Mouse (Mus musculus) gonadal fat pad, adult 2 months (tissue): ENCODE results near the gene Fam20a. TPM values are rescaled to one million over a fixed set of nuclear protein-coding genes. Genes with fewer than 3 reads are reported as not detected.

Source experiments
- DNase-seq: peaks from one replicate; pipeline ENCODE4 v3.0.0-alpha.2; 2012; ENCODE audit warnings: low read depth
- polyA plus RNA-seq: library from polyadenylated mRNA; depleted of rRNA; stranded (reverse); fragments of >200 nt; gene quantifications from 2 replicates; pipeline ENCODE4 v1.2.3, GENCODE M21; 2012

Fam20a gene
- polyA plus RNA-seq, 1 experiment = 7.4 TPM

DNA sequence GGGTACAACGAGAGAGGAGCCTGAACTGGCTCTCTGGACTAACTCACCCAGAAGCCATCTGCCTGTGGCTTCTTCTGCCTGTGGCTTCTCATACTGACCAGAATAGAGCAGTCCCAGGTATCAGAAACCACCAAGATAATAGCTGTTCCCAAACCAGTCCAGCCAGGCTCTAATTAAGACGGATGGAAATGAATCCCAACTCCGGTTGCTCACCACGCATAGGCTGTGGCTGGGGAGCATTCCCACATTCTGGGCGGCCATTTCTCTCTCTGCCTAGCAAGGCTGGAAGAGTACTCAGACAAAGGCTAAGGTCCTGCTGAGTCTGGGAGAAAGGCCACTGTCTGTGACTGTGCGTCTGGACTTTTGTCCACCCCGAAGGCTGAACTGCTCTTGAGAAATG is 5.1 kb downstream of the Fam20a start:
- DNase-seq = no peak

DNA sequence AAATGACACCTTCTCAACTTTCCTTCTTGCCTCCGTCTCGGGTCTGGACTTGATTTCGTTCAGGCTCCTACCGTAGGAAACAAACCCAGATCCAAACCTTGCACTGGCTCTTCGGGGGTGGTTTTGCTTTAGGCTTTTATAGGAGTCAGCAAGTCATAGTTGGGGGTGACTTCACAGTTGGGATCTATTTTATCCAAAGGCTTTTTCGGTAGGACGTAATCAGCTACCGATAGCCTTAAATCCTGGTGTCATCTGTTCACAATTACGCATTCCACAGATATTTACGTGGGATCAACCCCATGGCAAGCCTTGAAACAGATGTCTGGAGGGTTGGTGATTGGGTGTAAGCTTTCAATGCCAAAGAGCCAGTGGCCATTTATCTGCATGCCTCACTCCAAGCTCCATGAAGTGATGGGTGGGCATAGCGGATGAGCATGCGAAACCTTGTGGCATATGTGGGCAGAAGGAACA is 6.7 kb downstream of the Fam20a start:
- DNase-seq = no peak

DNA sequence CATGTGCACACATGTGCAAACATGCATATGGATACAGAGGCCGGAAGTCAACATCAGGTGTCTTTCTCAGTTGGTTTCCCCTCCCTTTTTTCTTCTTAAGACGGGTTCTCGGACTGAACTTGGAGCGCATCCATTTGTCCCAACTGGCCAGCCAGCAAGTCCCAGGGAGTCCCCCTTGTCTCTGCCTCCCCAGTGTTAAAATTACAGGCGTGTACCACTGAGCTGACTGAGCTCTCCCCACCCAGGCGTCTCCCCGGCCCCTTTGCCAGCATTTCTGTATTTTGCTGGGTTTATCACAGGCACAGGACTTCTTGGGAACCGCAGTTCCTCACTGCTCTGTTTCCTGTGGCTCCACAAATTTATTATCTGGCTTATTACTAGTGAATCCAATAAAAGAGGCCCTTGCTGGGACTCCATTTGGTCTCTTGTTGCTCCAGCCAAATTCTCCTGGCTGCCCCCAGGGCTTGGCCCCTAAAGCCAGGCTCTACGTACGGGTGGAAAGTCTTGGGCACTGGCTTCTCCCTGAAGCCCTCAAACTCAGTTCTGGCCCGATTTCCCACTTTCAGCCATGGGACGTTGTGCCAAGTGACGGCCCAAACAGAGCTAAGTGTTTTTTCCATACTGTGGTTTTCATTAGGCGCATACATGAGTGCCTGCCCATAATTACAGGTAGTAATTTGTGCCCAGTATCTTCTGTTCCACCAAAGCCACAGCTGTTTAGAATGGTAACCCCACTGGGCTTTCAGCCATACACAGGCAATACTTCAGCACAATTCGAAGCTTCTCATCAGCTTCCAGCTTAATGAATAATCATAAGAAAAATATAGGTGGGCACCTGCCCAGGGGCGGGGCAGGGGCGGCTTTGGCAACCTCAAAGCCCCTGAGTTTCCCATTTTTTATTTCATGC is 7.5 kb downstream of the Fam20a start:
- DNase-seq = no peak

DNA sequence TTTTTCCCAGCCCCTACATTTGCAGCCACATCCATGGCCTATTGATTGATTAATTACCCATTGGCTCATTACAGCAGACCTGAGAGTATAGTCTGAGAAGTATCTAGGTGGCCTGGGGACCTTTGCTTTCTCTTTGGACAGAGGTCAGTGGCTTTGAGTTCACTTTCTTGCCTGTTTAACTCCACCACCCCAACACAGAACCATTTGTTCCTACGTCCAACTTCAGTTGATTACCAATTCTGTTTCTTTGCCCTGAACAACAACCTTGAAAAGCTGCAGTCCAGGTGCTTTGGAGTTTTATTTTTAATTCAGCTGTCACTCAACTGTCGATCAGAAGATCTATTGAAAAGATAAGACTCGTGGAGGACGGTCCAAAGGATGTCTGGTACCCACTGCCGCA is 12.6 kb downstream of the Fam20a start:
- no peak for DNase-seq

DNA sequence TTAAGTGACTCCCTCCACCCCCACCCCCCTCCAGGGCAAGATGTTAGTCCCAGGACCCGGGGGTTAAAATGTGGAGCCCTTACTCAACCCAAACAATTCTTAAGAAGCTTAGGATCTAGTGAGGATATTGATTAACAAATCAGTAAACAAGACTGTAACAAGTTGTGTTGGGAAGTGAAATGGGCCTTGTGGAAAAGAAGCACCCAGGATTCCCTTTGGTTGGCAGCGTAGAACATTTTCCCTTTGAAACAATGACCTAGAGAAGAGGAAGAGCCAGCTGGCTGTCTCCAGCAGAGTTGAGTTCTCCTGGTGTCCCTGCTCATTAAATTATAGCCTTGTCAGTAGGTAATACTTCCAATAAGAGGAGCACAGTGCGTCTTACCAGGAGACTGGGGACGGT is 13.3 kb downstream of the Fam20a start:
- DNase-seq = no peak

DNA sequence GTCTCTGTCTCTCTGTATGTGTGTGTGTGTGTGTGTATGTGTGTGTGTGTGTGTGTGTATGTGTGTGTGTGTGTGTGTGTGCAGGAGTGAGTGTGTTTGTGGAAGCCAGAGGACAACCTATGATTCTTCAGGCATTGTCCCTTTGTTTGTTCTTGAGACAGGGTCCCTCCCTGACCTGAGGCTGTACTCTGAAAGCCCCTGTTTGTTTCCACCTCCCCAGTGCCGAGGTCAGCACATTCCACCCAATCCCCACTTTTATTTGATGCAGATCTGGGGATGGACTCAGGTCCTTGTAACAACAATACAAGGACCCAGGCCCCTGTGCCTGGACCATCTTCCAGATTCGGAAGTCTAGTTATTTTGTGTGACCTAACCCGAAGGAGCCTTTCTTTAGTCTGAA is 14.6 kb downstream of the Fam20a start:
- no peak for DNase-seq

DNA sequence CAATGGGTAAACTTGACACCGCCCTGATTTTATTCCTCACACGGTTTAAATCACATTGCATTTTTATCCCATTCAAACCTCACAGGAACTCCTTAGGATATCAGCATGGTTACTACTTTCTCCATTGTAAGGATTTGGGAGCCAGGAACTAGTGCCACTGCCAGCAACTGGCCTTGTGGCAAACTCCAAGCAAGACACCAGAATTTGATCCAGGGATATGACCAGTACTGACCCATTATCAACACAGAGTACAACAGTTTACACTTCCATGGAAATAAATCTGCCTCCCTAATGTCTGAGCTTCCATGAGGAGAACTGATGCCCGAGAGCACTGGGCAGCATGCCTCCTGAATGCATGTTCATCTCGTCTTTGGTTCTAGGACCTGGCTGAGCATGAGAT is 15.5 kb downstream of the Fam20a start:
- no peak for DNase-seq

DNA sequence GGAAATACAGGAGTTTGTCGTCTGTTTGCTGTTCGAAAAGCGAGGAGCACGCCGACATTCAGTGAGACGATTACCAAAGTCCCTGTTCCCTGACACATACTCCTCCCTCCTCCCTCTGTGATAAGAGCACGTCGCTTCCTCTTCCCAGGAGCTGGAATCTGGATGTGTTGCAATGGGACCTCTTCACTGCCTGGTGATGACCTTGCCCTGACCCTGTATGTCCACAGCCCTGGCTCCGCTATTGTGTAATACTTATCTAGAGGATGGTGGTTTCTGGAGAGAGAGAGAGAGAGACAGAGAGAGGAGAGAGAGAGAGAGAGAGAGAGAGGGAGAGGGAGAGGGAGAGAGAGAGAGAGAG is 16.0 kb downstream of the Fam20a start:
- no peak for DNase-seq

DNA sequence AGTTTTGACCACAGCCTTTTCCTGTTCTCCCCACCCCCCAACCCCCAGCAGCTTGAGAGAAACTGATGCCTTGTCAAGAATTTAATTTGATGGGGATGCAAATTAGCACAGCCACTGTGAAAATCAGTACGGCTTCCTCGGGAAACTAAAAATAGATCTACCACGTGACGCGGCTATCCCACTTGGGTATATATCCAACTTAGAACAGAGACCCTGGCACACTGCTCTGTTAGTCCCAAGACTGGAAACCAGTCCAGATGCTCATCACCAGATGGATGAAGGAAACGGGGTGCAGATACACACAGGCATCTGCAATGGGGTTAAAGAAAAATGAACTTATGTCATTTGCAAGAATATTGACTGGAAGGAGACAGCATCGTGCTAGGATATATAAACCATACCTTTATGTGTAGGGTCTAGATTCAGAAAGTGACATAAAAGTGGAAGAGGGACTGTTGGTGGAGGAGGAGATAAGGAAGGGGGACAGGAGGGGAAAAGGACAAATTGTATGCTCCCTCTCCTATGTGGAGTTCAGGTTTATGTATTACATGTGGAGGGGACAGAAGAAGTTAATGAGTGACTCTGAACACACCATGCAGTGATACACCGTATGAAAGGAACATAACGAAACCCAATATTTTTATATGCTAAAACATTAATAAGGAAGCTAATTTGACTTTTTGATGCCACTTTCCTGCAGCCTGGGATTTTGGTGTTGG is 16.6 kb downstream of the Fam20a start:
- no peak for DNase-seq

- DNase-seq = no peak
These were observed 17.5 kb downstream of the Fam20a start for GRCm38 (mm10) chr11:109704311-109705205.

GRCm38 (mm10) chr11:109703845-109704244 is 18.2 kb downstream of the Fam20a start:
- DNase-seq = no peak

DNA sequence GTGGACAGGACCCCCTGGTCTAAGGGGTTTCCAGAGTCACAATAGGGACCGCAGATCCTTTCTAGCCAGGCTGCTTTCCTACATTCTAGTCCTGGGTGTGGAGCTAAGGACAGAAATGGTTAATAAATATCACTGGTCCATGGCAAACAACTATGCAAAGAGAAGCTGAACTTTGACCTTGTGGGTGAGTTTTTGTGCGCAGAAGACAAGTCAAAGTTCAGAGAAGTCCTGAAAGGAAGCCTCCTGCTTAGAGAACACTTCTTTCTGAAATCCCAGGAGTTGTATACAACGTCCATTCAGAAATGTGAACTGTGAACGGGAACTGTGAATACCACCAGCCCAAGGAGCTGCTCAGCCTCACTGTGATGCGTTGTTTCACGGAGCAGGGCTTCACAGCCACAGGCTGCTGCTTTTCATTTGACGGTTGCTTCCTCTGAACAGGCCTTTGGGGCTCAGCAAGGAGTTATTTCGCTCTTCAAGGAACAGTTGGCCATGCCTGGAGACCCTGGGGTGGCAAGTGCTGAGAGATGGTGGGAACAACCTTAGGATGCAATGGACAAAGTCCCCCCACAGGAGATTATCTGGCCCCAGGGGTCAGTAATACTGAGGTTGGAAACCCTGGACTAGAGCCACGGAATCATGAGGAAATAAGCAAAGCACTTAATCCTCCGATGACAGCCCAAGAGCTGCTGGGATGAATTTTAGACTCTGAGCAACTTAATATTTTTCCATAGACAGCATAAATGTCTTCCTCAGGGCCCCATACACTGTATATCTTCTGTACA is 19.9 kb downstream of the Fam20a start:
- no peak for DNase-seq

GRCm38 (mm10) chr11:109700761-109701160 is 21.3 kb downstream of the Fam20a start:
- DNase-seq = no peak

DNA sequence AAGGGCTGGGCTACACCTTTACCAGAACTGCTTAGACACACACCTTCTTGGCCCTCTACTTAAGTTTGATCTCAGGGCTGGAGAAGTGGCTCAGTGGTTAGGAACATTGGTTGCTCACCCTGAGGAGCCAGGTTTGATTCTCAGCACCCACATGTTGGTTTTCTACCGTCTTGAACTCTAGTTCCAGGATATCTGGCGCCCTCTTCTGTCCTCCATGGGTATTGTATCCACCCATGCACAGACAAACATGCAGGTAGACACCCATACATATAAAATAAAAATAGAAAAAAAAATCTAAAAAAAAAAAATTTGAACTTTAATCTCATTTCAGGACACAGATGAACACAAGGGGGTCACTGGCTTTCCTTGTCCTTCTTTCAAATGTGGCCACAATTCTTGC is 22.3 kb downstream of the Fam20a start:
- no peak for DNase-seq

DNA sequence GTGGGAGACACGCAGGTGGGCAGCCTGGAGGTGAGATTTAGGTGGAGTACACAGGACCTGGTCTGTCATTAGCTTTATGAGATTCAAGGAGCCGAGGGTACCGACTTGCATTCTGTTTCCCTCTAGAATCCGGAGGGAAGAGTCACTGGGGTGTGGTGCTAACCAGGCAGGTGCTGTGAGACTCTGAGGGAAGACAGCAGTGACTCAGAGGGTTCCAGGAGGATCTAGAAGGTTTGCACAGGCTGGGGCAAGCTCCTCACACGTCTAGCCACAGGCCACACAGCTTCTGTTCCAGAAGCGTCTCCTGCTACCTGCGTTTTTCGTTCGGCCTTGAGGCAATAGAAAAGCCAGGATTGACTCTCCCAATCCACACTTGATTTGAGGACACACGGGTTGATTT is 23.3 kb downstream of the Fam20a start:
- DNase-seq = no peak

DNA sequence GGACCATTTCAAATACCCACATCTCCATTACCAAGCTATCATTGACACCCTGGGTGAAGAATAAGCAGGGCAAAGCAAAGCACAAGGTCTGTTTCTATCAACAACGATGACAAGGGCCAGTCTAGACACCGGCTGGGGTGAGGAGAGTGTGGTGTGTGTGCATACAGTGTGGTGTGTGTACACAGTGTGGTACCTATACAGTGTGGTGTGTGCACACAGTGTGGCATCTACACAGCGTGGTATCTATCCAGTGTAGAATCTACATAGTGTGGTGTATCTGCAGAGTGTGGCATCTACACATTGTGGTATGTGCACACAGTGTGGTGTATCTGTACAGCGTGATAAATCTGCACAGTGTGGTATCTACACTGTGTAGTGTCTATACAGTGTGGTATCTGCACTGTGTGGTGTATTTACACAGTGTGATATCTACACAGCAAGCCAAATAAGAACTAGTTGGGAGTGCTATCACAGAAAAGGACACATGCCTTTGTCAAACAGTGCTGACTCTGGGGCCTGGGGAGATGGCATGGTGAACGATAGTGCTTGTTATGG is 24.9 kb downstream of the Fam20a start:
- DNase-seq = no peak

GRCm38 (mm10) chr11:109696519-109696918 is 25.6 kb downstream of the Fam20a start:
- DNase-seq = no peak

- no peak for DNase-seq
These were observed 29.3 kb downstream of the Fam20a start for GRCm38 (mm10) chr11:109692737-109693136.

DNA sequence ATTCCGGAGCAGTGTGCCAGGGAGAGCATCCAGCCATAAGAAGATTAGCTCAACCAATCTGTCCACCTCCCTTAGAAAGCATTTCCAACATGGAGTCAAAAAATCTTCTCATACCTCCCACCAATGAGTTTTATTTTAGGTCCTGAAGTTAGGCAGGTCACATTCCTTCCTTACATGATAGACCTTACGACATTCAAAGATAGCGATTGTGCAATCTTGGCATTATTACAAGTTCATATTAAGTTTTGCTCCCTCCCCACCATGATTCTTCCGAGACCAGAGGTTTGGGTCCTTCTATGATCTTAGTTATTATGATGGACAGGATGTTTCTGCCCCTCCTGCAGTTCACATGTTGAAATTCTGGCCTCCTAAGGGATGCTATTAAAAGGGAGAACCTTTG is 32.5 kb downstream of the Fam20a start:
- DNase-seq = no peak

DNA sequence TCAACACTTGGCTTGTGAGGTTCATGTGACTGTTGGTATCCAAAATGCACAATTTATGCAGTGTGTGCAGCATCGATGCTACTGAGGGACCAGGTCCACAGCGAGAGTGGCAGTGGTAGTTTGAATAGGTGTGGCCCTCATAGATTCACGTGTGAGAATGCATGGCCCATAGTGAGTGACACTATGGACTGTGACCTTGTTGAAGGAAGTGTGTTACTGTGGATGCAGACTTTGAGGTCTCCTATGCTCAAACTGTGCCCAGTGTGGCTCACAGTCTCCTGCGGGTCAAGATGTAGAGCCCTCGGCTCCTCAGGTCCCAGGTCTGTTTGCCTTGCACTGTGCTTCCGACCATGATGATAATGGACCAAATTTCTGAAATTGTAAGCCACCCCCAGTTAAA is 39.9 kb downstream of the Fam20a start:
- no peak for DNase-seq

DNA sequence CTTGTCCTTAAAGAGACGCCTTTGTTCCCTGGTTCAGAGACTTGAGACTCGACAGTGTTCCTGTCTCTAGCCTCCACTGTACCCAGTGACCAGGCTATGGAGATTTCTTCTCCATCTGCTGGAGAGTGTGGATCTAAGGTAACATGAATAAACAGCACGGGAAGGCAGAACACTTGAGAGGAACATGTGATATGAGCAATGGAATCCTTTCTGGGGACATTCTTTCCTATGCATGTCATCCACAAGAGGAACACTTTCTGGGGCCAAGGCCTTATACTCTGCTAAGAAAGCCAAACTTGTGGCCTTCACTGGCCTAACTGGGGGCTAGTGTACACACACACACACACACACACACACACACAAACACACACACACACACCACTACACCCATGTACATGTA is 40.5 kb downstream of the Fam20a start:
- DNase-seq = no peak
